Mouse (Mus musculus): ENCODE data around the gene Sash1.
"Not testable (repeated sequence)": the region's sequence is repeated elsewhere in the genome, so short reads cannot be mapped to it uniquely, and the experiment has no call there.

Sash1 gene

GRCm38 (mm10) chr10:8757429-8757931, 128.4 kb downstream of the Sash1 start:
- no peak for DNase-seq (ENCODE audit: low read depth, low spot score)

- peak; percentile 21 for DNase-seq (ENCODE audit: low read depth, low spot score)
Measured at GRCm38 (mm10) chr10:8756604-8757354, 129.1 kb downstream of the Sash1 start.

- no peak for DNase-seq (ENCODE audit: low read depth, low spot score)
Measured at GRCm38 (mm10) chr10:8753377-8753776, 132.5 kb downstream of the Sash1 start.

- DNase-seq (ENCODE audit: low read depth, low spot score): peak; percentile 89
Measured at GRCm38 (mm10) chr10:8752436-8752835, 133.4 kb downstream of the Sash1 start.

GRCm38 (mm10) chr10:8749537-8749936, 136.3 kb downstream of the Sash1 start:
- no peak for DNase-seq (ENCODE audit: low read depth, low spot score)

GRCm38 (mm10) chr10:8747450-8748212, 138.2 kb downstream of the Sash1 start:
- DNase-seq (ENCODE audit: low read depth, low spot score): no peak

GRCm38 (mm10) chr10:8746082-8746696, 139.7 kb downstream of the Sash1 start:
- no peak for DNase-seq (ENCODE audit: low read depth, low spot score)

- DNase-seq (ENCODE audit: low read depth, low spot score): peak; percentile 64
Measured at GRCm38 (mm10) chr10:8742872-8743271, 143.0 kb downstream of the Sash1 start.

GRCm38 (mm10) chr10:8741505-8741904, 144.4 kb downstream of the Sash1 start:
- no peak for DNase-seq (ENCODE audit: low read depth, low spot score)

GRCm38 (mm10) chr10:8740797-8741196, 145.1 kb downstream of the Sash1 start:
- no peak for DNase-seq (ENCODE audit: low read depth, low spot score)

- DNase-seq (ENCODE audit: low read depth, low spot score): peak; percentile 16
Measured at GRCm38 (mm10) chr10:8729387-8730337, 156.2 kb downstream of the Sash1 start.

GRCm38 (mm10) chr10:8719345-8719744, 166.5 kb downstream of the Sash1 start:
- no peak for DNase-seq (ENCODE audit: low read depth, low spot score)

GRCm38 (mm10) chr10:8718831-8719230, 167.0 kb downstream of the Sash1 start:
- no peak for DNase-seq (ENCODE audit: low read depth, low spot score)

- no peak for DNase-seq (ENCODE audit: low read depth, low spot score)
Measured at GRCm38 (mm10) chr10:8717171-8717570, 168.7 kb downstream of the Sash1 start.

GRCm38 (mm10) chr10:8715679-8716284, 170.1 kb downstream of the Sash1 start:
- DNase-seq (ENCODE audit: low read depth, low spot score): peak; percentile 43

GRCm38 (mm10) chr10:8696636-8697035, 189.2 kb downstream of the Sash1 start:
- not testable (repeated sequence) for DNase-seq (ENCODE audit: low read depth, low spot score)

- no peak for DNase-seq (ENCODE audit: low read depth, low spot score)
Measured at GRCm38 (mm10) chr10:8693996-8694500, 191.8 kb downstream of the Sash1 start.

- no peak for DNase-seq (ENCODE audit: low read depth, low spot score)
Measured at GRCm38 (mm10) chr10:8693561-8693960, 192.3 kb downstream of the Sash1 start.

- DNase-seq (ENCODE audit: low read depth, low spot score): no peak
Measured at GRCm38 (mm10) chr10:8692531-8692930, 193.3 kb downstream of the Sash1 start.

- DNase-seq (ENCODE audit: low read depth, low spot score): no peak
Measured at GRCm38 (mm10) chr10:8686219-8686618, 199.7 kb downstream of the Sash1 start.

All from skeletal muscle tissue, adult 2 months (tissue).